Mouse (Mus musculus) forebrain, embryonic 16.5 days (tissue): Measurements from ENCODE around the gene Nkx2-4. TPM values are rescaled to one million over a fixed set of nuclear protein-coding genes. Genes with fewer than 3 reads are reported as not detected.

ENCODE experiments used
- ATAC-seq: fragments of 200-750 bp; cut with Nextera tagmentation; 2 replicates; pipeline ENCODE4 v1.8.0; 2017; ENCODE audit warnings: mild to moderate bottlenecking, moderate library complexity
- H3K27ac ChIP-seq: fragments of 300-500 bp; sonication (generic); 2 replicates; pipeline ENCODE4 v1.5.1; 2014; ENCODE audit warnings: low read length, control low read depth
- H3K27me3 ChIP-seq: fragments of 300-500 bp; sonication (generic); replicated peaks from 2 replicates; pipeline ENCODE4 v1.6.1; 2014; ENCODE audit warnings: low read length; ENCODE audit not compliant: control insufficient read depth, insufficient read depth
- H3K36me3 ChIP-seq: fragments of 300-500 bp; sonication (generic); 2 replicates; pipeline ENCODE4 v1.6.1; 2014; ENCODE audit not compliant: control insufficient read depth, insufficient read depth
- H3K4me1 ChIP-seq: fragments of 300-500 bp; sonication (generic); replicated peaks from 2 replicates; pipeline ENCODE4 v1.6.1; 2014; ENCODE audit warnings: low read length; ENCODE audit not compliant: control insufficient read depth, insufficient read depth
- H3K4me2 ChIP-seq: fragments of 300-500 bp; sonication (generic); 2 replicates; pipeline ENCODE4 v1.6.1; 2014; ENCODE audit warnings: mild to moderate bottlenecking, low read length, control low read depth
- H3K4me3 ChIP-seq: fragments of 300-500 bp; sonication (generic); replicated peaks from 2 replicates; pipeline ENCODE4 v1.5.1; 2014; ENCODE audit warnings: mild to moderate bottlenecking, low read length, control low read depth
- H3K9ac ChIP-seq: fragments of 300-500 bp; sonication (generic); replicated peaks from 2 replicates; pipeline ENCODE4 v1.6.1; 2014; ENCODE audit warnings: low read depth, low read length, control low read depth
- H3K9me3 ChIP-seq: fragments of 300-500 bp; sonication (generic); 2 replicates; pipeline ENCODE4 v1.6.1; 2016; ENCODE audit warnings: low read length; ENCODE audit not compliant: control insufficient read depth
- WGBS: fragments of 180-500 bp; shearing (Covaris S2); extraction: QIAGEN DNeasy Blood & Tissue Kit; methylation state at CpG from one replicate; pipeline ENCODE4 v1.1.7; 2014; 5-methylcytosine and 5-hydroxymethylcytosine counted together
- polyA plus RNA-seq: library from polyadenylated mRNA; unstranded; fragments of >200 nt; fragmentation: Nextera tagmentation; extraction: Ambion mirVana; gene quantifications from 2 replicates; pipeline ENCODE4 v1.2.1, GENCODE M21; 2015

Nkx2-4 gene
- polyA plus RNA-seq, 1 experiment from 2014 or later, result 0.11 TPM

- H3K9me3 ChIP-seq, result no peaks in the 10 kb centered on the region
- no peak overlapping the region for H3K27ac ChIP-seq
- H3K4me1 ChIP-seq, result 0 out of 2 replicates have a peak, but pooled peaks cover 2% of the 10 kb centered on the region
- H3K36me3 ChIP-seq, result peaks cover 14% of the 10 kb centered on the region
- H3K9ac ChIP-seq, result no peak overlapping the region
- no peak overlapping the region for H3K4me2 ChIP-seq
- 41% methylated on average over 4 of the region's 4 CpGs for WGBS
- peaks cover 8% of the 10 kb centered on the region for H3K27me3 ChIP-seq
- ATAC-seq, result no peak
- no peak overlapping the region for H3K4me3 ChIP-seq
These were observed 10.8 kb downstream of the Nkx2-4 start for GRCm38 (mm10) chr2:147074399-147074798.

- Histone ChIP-seq H3K27me3 (peaks cover 4% of the 10 kb centered on the region; the same call in 1 of the 2 replicates), H3K4me1 (peaks cover 4% of the 10 kb centered on the region; the same call in 1 of the 2 replicates), H3K36me3 (peaks cover 17% of the 10 kb centered on the region), H3K9me3 (no peaks in the 10 kb centered on the region), H3K4me2 (no peak overlapping the region), H3K4me3 (no peak overlapping the region), H3K9ac (no peak overlapping the region), H3K27ac (no peak overlapping the region)
- peak; percentile 84 for ATAC-seq
- WGBS, result 5% methylated on average over 2 of the region's 2 CpGs
These were observed 11.3 kb downstream of the Nkx2-4 start for GRCm38 (mm10) chr2:147073962-147074361.

- H3K9ac ChIP-seq, result no peak overlapping the region
- H3K27me3 ChIP-seq, result no peaks in the 10 kb centered on the region
- H3K4me1 ChIP-seq, result peaks cover 6% of the 10 kb centered on the region; the same call in 1 of the 2 replicates
- WGBS, result 84% methylated on average over 1 of the region's 1 CpGs
- H3K4me3 ChIP-seq, result no peak overlapping the region
- no peak overlapping the region for H3K4me2 ChIP-seq
- peaks cover 11% of the 10 kb centered on the region for H3K36me3 ChIP-seq
- H3K9me3 ChIP-seq, result no peaks in the 10 kb centered on the region
- no peak overlapping the region for H3K27ac ChIP-seq
- no peak for ATAC-seq
These were observed 14.9 kb downstream of the Nkx2-4 start for GRCm38 (mm10) chr2:147070305-147070704.

GRCm38 (mm10) chr2:147069077-147069476 lies 16.2 kb downstream of the Nkx2-4 start:
- ATAC-seq, result peak; percentile 49; the same call in 1 of the 2 replicates
- WGBS, result 11% methylated on average over 1 of the region's 1 CpGs

GRCm38 (mm10) chr2:147067480-147068246 lies 17.6 kb downstream of the Nkx2-4 start:
- Histone ChIP-seq H3K4me3 (no peak overlapping the region), H3K9ac (no peak overlapping the region), H3K36me3 (peaks cover 12% of the 10 kb centered on the region), H3K9me3 (no peaks in the 10 kb centered on the region), H3K4me2 (no peak overlapping the region), H3K27me3 (no peaks in the 10 kb centered on the region), H3K27ac (no peak overlapping the region), H3K4me1 (peaks cover 4% of the 10 kb centered on the region; the same call in 1 of the 2 replicates)
- 93% methylated on average over 1 of the region's 1 CpGs for WGBS
- ATAC-seq, result no peak

More at GRCm38 (mm10) chr2:147069077-147069476, 16.2 kb downstream of the Nkx2-4 start:
- Histone ChIP-seq H3K27me3 (no peaks in the 10 kb centered on the region), H3K4me3 (no peak overlapping the region), H3K4me2 (no peak overlapping the region), H3K9ac (no peak overlapping the region), H3K36me3 (peaks cover 12% of the 10 kb centered on the region), H3K27ac (no peak overlapping the region), H3K9me3 (no peaks in the 10 kb centered on the region), H3K4me1 (peaks cover 6% of the 10 kb centered on the region; the same call in 1 of the 2 replicates)

- no peak for ATAC-seq
- Histone ChIP-seq H3K4me2 (no peak overlapping the region), H3K36me3 (peaks cover 21% of the 10 kb centered on the region), H3K9ac (no peak overlapping the region), H3K9me3 (no peaks in the 10 kb centered on the region), H3K27me3 (no peaks in the 10 kb centered on the region), H3K4me3 (no peak overlapping the region), H3K4me1 (no peaks in the 10 kb centered on the region), H3K27ac (no peak overlapping the region)
- WGBS, result 81% methylated on average over 2 of the region's 2 CpGs
These were observed 31.9 kb downstream of the Nkx2-4 start for GRCm38 (mm10) chr2:147053229-147053892.

GRCm38 (mm10) chr2:147047051-147047450 lies 38.2 kb downstream of the Nkx2-4 start:
- no peak for ATAC-seq
- no peak overlapping the region for H3K4me2 ChIP-seq
- 73% methylated on average over 3 of the region's 3 CpGs for WGBS
- H3K4me3 ChIP-seq, result no peak overlapping the region
- H3K9me3 ChIP-seq, result no peaks in the 10 kb centered on the region
- no peak overlapping the region for H3K9ac ChIP-seq
- H3K27ac ChIP-seq, result no peak overlapping the region
- H3K36me3 ChIP-seq, result peaks cover 21% of the 10 kb centered on the region
- no peaks in the 10 kb centered on the region for H3K27me3 ChIP-seq
- no peaks in the 10 kb centered on the region for H3K4me1 ChIP-seq

- no peak overlapping the region for H3K4me2 ChIP-seq
- 97% methylated on average over 2 of the region's 2 CpGs for WGBS
- no peaks in the 10 kb centered on the region for H3K9me3 ChIP-seq
- H3K27ac ChIP-seq, result no peak overlapping the region
- no peak overlapping the region for H3K9ac ChIP-seq
- H3K4me1 ChIP-seq, result no peaks in the 10 kb centered on the region
- H3K4me3 ChIP-seq, result no peak overlapping the region
- H3K36me3 ChIP-seq, result 0 out of 2 replicates have a peak, but pooled peaks cover 3% of the 10 kb centered on the region
- no peaks in the 10 kb centered on the region for H3K27me3 ChIP-seq
- ATAC-seq, result no peak
These were observed 49.4 kb downstream of the Nkx2-4 start for GRCm38 (mm10) chr2:147035864-147036263.
